In the genomic region with DNA sequence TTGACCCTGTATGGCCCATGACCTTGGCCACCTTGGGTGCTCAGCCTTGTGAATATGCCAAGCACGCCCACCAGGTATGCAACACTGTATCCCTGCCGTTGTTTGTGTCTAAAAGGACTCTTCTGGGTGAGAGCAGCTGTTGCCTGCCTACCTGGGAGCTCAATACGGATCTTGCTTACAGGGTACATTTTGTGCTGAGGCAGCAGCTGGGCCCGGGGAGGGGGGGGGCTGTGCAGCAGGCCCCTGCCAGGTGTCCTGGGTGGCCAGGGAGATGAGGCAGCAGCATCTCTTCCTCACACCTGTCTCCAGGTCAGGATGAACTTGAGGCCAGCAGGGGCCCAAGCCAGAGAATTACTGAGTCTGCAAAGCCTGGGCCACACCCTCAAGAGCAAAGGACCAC, we compare ENCODE assay signal across 17 mouse cellular contexts.
"Had no signal": no experiment of that assay in that cellular context is flagged by ENCODE, and none has a peak within 500 bp of the region (broad histone marks: within the 10 kb centered on the region; RNA-seq: fewer than 3 reads in every experiment).

No protein-coding gene starts in this region.

- H3K36me3 ChIP-seq: midbrain, embryonic 13.5 days; midbrain, embryonic 15.5 days; neural tube, embryonic 13.5 days; stomach, embryonic 15.5 days had no signal

- H3K9me3 ChIP-seq: midbrain, embryonic 13.5 days; midbrain, embryonic 15.5 days; neural tube, embryonic 13.5 days; stomach, embryonic 15.5 days had no signal

- H3K4me3 ChIP-seq: megakaryocyte, embryonic 14.5 days; midbrain, embryonic 13.5 days; midbrain, embryonic 15.5 days; neural tube, embryonic 13.5 days; stomach, embryonic 15.5 days had no signal

- H3K27ac ChIP-seq: liver, embryonic 14.5 days; macrophage; midbrain, embryonic 13.5 days; midbrain, embryonic 15.5 days; neural tube, embryonic 13.5 days; stomach, embryonic 15.5 days; stomach, postnatal 0 days had no signal

- H3K4me2 ChIP-seq: lung, embryonic 14.5 days; midbrain, embryonic 11.5 days; midbrain, embryonic 13.5 days; midbrain, embryonic 15.5 days; neural tube, embryonic 13.5 days; stomach, embryonic 15.5 days had no signal

- ATAC-seq: midbrain, embryonic 13.5 days; midbrain, embryonic 15.5 days had no signal

- DNase-seq: lung, adult 18-20 months; lung, embryonic 14.5 days; lung, postnatal 14 days; lung, postnatal 36 days; right cerebral cortex, postnatal 14 days; thymus, adult 2 months; thymus, postnatal 25 days; thymus, postnatal 4 days had no signal

- H3K9ac ChIP-seq: liver, embryonic 14.5 days; lung, embryonic 14.5 days; midbrain, embryonic 13.5 days; midbrain, embryonic 15.5 days; neural tube, embryonic 13.5 days; stomach, embryonic 15.5 days had no signal
